Mouse (Mus musculus) stomach, postnatal 0 days (tissue): ENCODE data around the gene Nln.

Source experiments
- CTCF ChIP-seq: IDR thresholded peaks from 2 replicates; pipeline ENCODE4 v1.5.1; 2016; ENCODE audit warnings: antibody characterized with exemption, low read depth, mild to moderate bottlenecking, moderate library complexity
- EP300 ChIP-seq: optimal IDR thresholded peaks from 2 replicates; pipeline ENCODE3; 2016; ENCODE audit warnings: antibody characterized with exemption

DNA sequence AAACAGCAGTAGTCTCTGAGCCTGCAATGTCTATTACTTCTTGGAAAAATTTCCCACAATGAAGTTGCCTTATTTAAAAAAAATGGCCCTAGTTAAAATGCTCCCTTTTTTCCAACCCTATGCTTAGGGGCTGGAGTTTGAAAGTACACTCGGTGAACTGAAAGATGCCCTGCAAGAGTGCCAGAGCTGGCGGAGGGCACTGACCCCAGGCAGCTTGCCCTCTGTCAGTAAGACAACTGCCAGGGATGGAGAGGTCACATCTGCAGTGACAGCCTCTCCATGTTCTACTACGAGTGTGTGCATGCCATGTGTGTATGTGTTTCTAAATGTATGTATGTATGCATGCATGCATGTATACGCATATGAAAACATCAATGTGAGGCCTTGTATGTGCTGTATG lies 78.5 kb downstream of the Nln start:
- no peak for TF ChIP-seq EP300
- no peak for TF ChIP-seq CTCF
